In the genomic region with DNA sequence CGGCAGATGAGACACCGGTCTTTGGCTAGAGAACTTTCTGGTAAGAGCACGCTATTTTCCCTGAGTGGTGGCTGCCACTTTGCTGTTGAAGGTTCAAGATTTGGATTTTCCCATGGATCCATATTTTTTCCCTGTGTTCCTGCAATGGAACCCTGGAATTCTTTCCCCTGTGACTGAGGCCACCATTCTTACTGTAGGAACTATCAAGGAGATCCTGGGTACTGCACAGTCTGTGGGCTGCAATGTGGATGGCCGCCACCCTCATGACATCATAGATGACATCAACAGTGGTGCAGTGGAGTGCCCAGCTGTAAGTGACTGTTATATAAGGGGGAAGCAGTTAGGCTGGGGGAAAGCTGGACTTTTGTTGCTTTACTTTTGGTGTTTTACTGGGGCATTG, we compare ENCODE assay signal across 8 mouse cellular contexts. TPM values are rescaled to one million over a fixed set of nuclear protein-coding genes. Genes with fewer than 3 reads are reported as not detected.
DNase-seq lines count a peak whose midpoint lies in the region; ATAC-seq and TF ChIP-seq lines count a peak whose summit lies in the region.

No protein-coding gene starts in this region.

- no peak for DNase-seq in kidney, postnatal 0 days (ENCODE audit: low spot score)
- DNase-seq in kidney, postnatal 36 days: no peak
- peak; percentile 50 for DNase-seq in ZHBTc4 (ENCODE audit: low read depth, low spot score)
- DNase-seq in induced T-regulatory cell, adult 2 months (ENCODE audit: low read depth): peak; percentile 42
- peak; percentile 15 for DNase-seq in naive thymus-derived CD4-positive, alpha-beta T cell, adult 2 months (ENCODE audit: low read depth)
- no peak for DNase-seq in thymus, postnatal 4 days
- no peak for DNase-seq in adrenal gland, adult 18-20 months (ENCODE audit: low spot score in 2 of 2)
- DNase-seq in adrenal gland, postnatal 25 days: no peak

- H3K4me3 ChIP-seq in kidney, postnatal 0 days (replicated peaks; ENCODE audit: low read depth, low read length): peak overlapping the region; percentile 70

- H3K4me2 ChIP-seq in kidney, postnatal 0 days (ENCODE audit: low read length): peak overlapping the region; percentile 72

- no peaks in the 10 kb centered on the region for H3K9me3 ChIP-seq in kidney, postnatal 0 days (replicated peaks; ENCODE audit: low read length)

- WGBS in kidney, postnatal 0 days: 57% methylated on average over 4 of the region's 4 CpGs

- peaks cover 20% of the 10 kb centered on the region; the same call in 1 of the 2 replicates for H3K36me3 ChIP-seq in kidney, postnatal 0 days (ENCODE audit: insufficient read depth, low read length)

- H3K27me3 ChIP-seq in kidney, postnatal 0 days (ENCODE audit: insufficient read depth, low read length): no peaks in the 10 kb centered on the region

- peaks cover 12% of the 10 kb centered on the region for H3K4me1 ChIP-seq in kidney, postnatal 0 days (replicated peaks; ENCODE audit: insufficient read depth, low read length)

- TF ChIP-seq CTCF in kidney, postnatal 0 days (IDR thresholded peaks at IDR 0.05; ENCODE audit: low read depth): no peak

- H3K27ac ChIP-seq in kidney, postnatal 0 days: no peak overlapping the region

- H3K9ac ChIP-seq in kidney, postnatal 0 days (ENCODE audit: low read depth, low read length): peak overlapping the region; percentile 92; the same call in 1 of the 2 replicates

- no peak for ATAC-seq in kidney, postnatal 0 days (replicated peaks; ENCODE audit: low FRiP score, low read depth)

RNA-seq across cellular contexts. Expression of gene Lrsam1, which starts 2.1 kb away (rescaled TPM):
- polyA plus RNA-seq in kidney, postnatal 0 days (2015; fragmentation: Nextera tagmentation; extraction: Ambion mirVana): 8.6 and 9.0 TPM in 2 replicates
- total RNA-seq in adrenal gland, adult 18-20 months (2021): 10 to 100 TPM; 16.6 to 23.4 TPM
- 17.4 and 28.7 TPM in 2 replicates for total RNA-seq in adrenal gland, postnatal 25 days (2021)

RNA-seq across cellular contexts. Expression of gene Rpl12, which starts 2.2 kb away (rescaled TPM):
- 173 and 195 TPM in 2 replicates for polyA plus RNA-seq in kidney, postnatal 0 days (2015; fragmentation: Nextera tagmentation; extraction: Ambion mirVana)
- total RNA-seq in adrenal gland, adult 18-20 months (2021): 100 to 1,000 TPM; 162 to 167 TPM
- 133 and 250 TPM in 2 replicates for total RNA-seq in adrenal gland, postnatal 25 days (2021)

RNA-seq across cellular contexts. Expression of gene Slc2a8, which starts 18.3 kb away (rescaled TPM):
- polyA plus RNA-seq in kidney, postnatal 0 days (2015; fragmentation: Nextera tagmentation; extraction: Ambion mirVana): 36.8 and 37.1 TPM in 2 replicates
- 10 to 100 TPM; 15.7 to 17.2 TPM for total RNA-seq in adrenal gland, adult 18-20 months (2021)
- total RNA-seq in adrenal gland, postnatal 25 days (2021): 15.0 and 24.4 TPM in 2 replicates

Comparison
In these comparisons a context has a peak if more than half of its experiments do, and no peak if none do; other contexts are left out.
1. DNase-seq: peak in ZHBTc4 (single experiment), induced T-regulatory cell, adult 2 months (single experiment) and naive thymus-derived CD4-positive, alpha-beta T cell, adult 2 months (single experiment); none in kidney, postnatal 0 days (single experiment), kidney, postnatal 36 days (0 of 2), thymus, postnatal 4 days (single experiment), adrenal gland, adult 18-20 months (0 of 2) and adrenal gland, postnatal 25 days (single experiment).